Mouse (Mus musculus) small intestine, adult 2 months (tissue): ENCODE measurements around the gene Fga.

Experiments used
- CTCF ChIP-seq: fragments of 200-500 bp; IDR thresholded peaks from 2 replicates; pipeline ENCODE4 v1.5.1; 2012; ENCODE audit warnings: low read depth, mild to moderate bottlenecking, control low read depth, inconsistent platforms, low read length, moderate library complexity, mixed read lengths; ENCODE audit not compliant: insufficient replicate concordance, insufficient read length; ENCODE audit errors: extremely low read depth
- POLR2A ChIP-seq: fragments of 200-500 bp; IDR thresholded peaks from 2 replicates; pipeline ENCODE4 v1.6.1; 2012; ENCODE audit warnings: low read depth, mild to moderate bottlenecking, control low read depth, inconsistent platforms, low read length, moderate library complexity

DNA sequence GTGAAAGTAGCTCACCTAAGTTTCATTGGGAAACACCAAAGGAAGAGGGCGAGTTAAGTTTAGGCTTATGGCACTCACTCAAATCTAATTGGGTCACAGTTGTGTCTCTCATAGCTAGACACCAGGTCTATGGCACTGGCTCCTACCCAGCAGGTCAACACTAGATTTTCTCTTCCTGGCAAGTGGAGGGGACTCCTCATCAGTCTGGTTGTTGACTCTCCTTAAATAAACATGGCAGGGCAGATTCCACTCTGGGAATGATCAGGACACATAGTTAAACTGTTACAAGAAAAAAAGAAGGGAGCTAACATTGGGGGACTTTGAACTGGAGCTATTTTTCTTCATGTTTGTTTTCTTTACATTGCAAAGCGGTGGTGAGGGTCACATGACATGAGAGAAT lies 5.5 kb upstream of the Fga start:
- no peak for TF ChIP-seq POLR2A
- no peak for TF ChIP-seq CTCF
